Mouse (Mus musculus) gastrocnemius, adult 2 months (tissue): ENCODE measurements around the gene Fam129b. TPM values are rescaled to one million over a fixed set of nuclear protein-coding genes. Genes with fewer than 3 reads are reported as not detected.

Experiments used
- DNase-seq: peaks from one replicate; pipeline ENCODE4 v3.0.0; 2022
- H3K27ac ChIP-seq: fragments of 200-600 bp; 2 replicates; pipeline ENCODE4 v1.8.1; 2022; ENCODE audit warnings: mild to moderate bottlenecking
- H3K4me3 ChIP-seq: fragments of 200-600 bp; 2 replicates; pipeline ENCODE4 v1.8.1; 2022; ENCODE audit warnings: mild to moderate bottlenecking, moderate library complexity
- CTCF ChIP-seq: fragments of 200-600 bp; IDR thresholded peaks from 2 replicates; pipeline ENCODE4 v1.8.1; 2022; ENCODE audit warnings: antibody characterized with exemption, mild to moderate bottlenecking, moderate library complexity
- intact Hi-C: fragments of 180-260 bp; cut with DNase I; formaldehyde crosslinking; loops from one replicate; pipeline ENCODE4 v1.15.1; 2025
- total RNA-seq, 2 experiments: library from RNA; stranded (reverse); gene quantifications; 2 replicates each; pipeline ENCODE4 v1.2.3; 2021

The Fam129b gene
- total RNA-seq, 2 experiments from 2014 or later: 4.8 to 7.2 TPM

DNA sequence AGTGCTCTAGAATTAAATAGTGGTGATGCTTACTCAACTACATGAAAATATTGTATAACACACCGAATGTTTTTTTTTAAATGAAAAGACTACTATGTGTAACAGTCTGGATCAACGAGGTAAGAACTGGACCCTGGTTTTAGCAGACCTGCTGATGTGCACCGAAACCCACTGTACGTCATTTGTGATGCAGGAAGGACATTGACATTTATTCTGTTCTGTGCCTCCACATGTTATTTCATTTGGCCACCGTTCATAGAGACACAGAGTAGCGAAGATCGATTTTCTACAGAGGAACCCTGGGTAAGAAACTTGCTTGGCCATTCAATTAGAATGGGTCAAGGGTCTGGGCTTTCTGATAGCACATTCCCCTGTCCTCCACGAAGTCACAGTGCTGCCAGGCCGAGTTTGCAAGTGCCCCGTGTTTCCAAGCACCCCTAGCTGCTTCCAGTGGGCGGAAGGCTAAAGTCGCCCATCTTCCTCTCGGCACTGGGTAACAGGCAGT is 90.3 kb downstream of the Fam129b start:
- no peak for TF ChIP-seq CTCF
- peak overlapping the region; percentile 90 for H3K4me3 ChIP-seq

DNA sequence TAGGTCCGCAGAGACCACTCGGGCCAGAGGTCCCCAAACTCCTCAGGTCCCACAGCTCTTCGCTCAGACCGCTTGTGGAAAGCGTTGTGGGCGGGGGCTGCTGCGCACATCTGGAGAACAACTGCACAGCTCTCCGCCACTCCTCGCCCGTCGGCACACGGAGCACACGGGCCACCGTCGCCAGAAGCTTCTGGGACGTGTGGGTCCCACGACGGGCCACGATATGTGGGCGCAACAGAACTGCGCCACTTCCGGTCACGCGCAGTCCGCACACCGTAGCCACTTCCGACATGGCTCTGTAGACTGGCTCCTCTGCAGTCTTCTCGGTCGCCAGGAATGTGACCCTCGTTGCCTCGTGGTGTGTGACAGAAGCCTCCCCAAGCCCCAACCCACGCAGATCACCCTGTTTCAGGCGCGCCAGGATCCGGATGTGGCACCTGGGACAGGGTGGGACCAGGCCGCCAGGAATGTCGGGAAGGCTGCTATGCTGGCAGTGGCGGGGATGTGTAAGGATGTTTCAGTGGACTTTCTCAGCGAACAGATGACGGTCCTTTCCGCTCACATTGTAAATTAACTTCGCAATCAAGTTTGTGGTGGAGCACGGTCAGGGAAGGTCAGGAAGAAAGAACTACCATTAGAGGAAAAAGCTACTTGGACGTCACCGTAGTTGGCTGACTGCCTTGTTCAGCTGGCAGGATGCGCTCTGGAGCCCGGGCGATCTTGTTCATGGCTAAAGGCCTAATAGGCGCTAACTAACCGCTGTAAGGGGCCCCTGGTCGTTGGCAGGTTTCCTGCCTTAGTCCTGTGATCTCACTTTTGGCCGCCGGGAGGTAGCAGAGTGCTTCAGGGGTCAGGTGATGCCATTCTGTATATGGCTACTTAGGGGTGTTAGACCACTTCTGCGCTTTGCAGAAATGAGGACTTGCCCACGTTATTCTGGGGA is 91.0 kb downstream of the Fam129b start:
- Histone ChIP-seq H3K27ac (peak overlapping the region; percentile 98), H3K4me3 (peak overlapping the region; percentile 90)
- TF ChIP-seq CTCF: peak; percentile 60
- DNase-seq: peak; percentile 93
- intact Hi-C loops: no loop called here

More for the DNA sequence above, 90.3 kb downstream of the Fam129b start:
- intact Hi-C loops: no loop called here
- no peak for DNase-seq
- H3K27ac ChIP-seq: peak overlapping the region; percentile 98

DNA sequence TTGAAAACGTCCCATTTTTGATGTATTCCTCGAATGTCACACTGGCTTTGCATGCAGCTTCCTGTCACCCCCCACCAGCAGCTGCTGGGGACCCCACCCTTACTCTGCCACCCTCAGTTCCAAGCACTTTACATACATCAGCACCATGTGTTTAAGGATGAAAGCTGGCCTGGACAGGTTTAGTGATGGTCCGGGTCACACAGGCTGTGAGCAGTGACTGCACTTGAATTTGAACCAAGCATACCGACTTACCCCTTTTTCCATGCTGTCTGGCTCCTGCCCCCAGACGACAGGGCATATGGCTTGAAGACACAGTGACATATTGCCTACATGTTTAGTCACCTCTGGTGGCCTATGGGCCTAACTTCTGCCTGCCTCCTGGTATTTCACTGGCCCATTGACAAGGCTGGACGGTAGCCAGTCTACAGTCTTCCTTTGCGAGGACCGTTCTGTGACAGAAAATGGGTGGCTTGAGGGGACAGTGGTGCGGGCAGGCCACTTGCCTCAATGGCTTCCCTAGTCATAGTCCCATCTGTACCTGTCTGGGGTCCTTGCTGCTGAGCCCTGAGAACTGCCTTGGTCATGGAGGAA is 92.2 kb downstream of the Fam129b start:
- no peak for DNase-seq
- peak overlapping the region; percentile 90 for H3K4me3 ChIP-seq
- H3K27ac ChIP-seq: peak overlapping the region; percentile 98
- TF ChIP-seq CTCF: no peak
- intact Hi-C loops: no loop called here

DNA sequence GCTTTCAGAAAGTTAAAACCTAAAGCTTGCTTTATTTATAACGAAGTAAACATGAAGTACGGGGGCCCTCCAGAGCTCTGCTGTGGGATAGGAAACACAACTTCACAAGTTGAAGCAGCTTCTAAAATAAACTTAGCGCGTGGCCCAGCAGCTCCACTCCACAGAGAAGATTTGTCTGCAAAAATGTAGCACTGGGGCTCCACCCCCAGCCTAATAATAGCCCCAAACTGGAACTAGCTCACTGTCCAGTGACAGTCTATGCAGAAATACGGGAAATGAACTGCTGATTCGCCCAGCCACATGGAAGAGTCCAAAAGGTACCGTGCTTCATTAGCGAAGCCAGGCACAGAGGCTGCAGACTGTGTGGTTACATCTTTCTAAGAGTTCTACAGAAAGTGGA is 93.4 kb downstream of the Fam129b start:
- peak; percentile 50 for DNase-seq
- intact Hi-C loops: no loop called here
- no peak overlapping the region; the same call in 1 of the 2 replicates for H3K4me3 ChIP-seq
- no peak for TF ChIP-seq CTCF
- H3K27ac ChIP-seq: peak overlapping the region; percentile 54

DNA sequence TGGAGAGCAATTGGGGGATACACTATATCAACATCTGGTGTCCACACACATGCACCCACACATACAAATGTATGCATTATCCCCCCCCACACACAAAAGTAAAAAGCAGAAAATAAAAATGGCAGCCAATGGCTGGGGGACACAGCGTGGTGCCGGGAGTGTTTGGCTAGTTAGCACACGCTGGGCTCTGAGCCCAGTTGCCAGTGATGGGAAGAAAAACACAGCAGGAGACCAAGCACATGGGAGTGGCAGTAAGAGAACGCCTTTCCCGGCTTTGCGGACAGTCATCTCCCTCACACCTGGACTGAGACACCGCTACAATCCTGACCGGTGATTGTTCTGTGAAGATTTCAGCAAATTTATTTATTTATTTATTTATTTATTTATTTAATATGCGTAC is 95.3 kb downstream of the Fam129b start:
- H3K4me3 ChIP-seq: no peak overlapping the region
- intact Hi-C loops: no loop called here
- no peak for DNase-seq
- H3K27ac ChIP-seq: no peak overlapping the region
- no peak for TF ChIP-seq CTCF

DNA sequence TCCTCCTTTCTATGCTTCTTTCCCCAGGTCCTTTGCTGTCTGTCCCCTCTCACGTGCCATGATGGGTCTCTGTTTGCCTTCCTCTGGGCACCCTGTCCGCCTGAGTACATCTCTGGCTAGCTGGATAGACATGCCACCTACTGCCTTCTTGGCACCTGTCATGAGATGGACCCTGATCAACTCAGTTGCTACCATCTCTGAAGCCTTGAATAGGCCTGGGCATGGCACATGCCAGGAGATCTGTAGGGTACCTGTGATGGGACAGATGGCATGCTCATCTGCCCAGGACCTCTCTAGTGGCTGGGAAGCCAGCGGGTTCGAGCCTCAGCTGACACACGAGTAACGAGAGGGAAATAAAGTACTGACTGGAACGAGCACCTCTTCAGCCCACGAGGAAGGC is 98.3 kb downstream of the Fam129b start:
- intact Hi-C loops: no loop called here
- no peak overlapping the region for H3K4me3 ChIP-seq
- no peak for DNase-seq
- no peak overlapping the region for H3K27ac ChIP-seq
- TF ChIP-seq CTCF: no peak

Other genes with a start within 250 kb of the Fam129b start
- 10 to 100 TPM; 26.5 to 38.8 TPM for gene Eng, start 229.5 kb upstream of the Fam129b start, total RNA-seq
- 1 to 10 TPM; 5.9 to 6.9 TPM for gene Fpgs, start 172.0 kb upstream of the Fam129b start, total RNA-seq
- gene Cdk9, start 163.0 kb upstream of the Fam129b start, total RNA-seq: 10 to 100 TPM; 20.2 to 22.0 TPM
- 10 to 100 TPM in 1 of 2 experiments, 1 to 10 TPM in 1; 4.4 to 12.0 TPM for gene Sh2d3c, start 155.1 kb upstream of the Fam129b start, total RNA-seq
- not detected for gene 6330409D20Rik, start 135.1 kb upstream of the Fam129b start, total RNA-seq
- gene Tor2a, start 118.9 kb upstream of the Fam129b start, total RNA-seq: 1 to 10 TPM; 3.7 to 4.9 TPM
- not detected for gene Ttc16, start 100.5 kb upstream of the Fam129b start, total RNA-seq
- 1 to 10 TPM; 1.3 to 2.5 TPM for gene Ptrh1, start 100.3 kb upstream of the Fam129b start, total RNA-seq
- not detected for gene Cfap157, start 91.7 kb upstream of the Fam129b start, total RNA-seq
- gene Stxbp1, start 28.9 kb upstream of the Fam129b start, total RNA-seq: 1 to 10 TPM; 2.0 to 3.9 TPM
- gene Rpl12, start 85.4 kb downstream of the Fam129b start, total RNA-seq: 10 to 100 TPM; 80.6 to 90.3 TPM
- 10 to 100 TPM in 1 of 2 experiments, 1 to 10 TPM in 1; 9.9 to 14.1 TPM for gene Lrsam1, start 85.5 kb downstream of the Fam129b start, total RNA-seq
- 10 to 100 TPM in 1 of 2 experiments, 1 to 10 TPM in 1; 8.1 to 11.2 TPM for gene Slc2a8, start 106.0 kb downstream of the Fam129b start, total RNA-seq